Mouse (Mus musculus): ENCODE measurements at regions not wholly inside any gene's neighbourhood (a gene's known extent, or its start where the extent isn't known, plus 50 kb on each side); places are given as distances from the start of the nearest gene placed in this dataset.

- H3K27me3 ChIP-seq (ENCODE audit: control insufficient read depth, insufficient read depth, low read length): no peaks in the 10 kb centered on the region
- H3K9ac ChIP-seq (ENCODE audit: low read depth, low read length): no peak overlapping the region
- no peaks in the 10 kb centered on the region for H3K36me3 ChIP-seq (ENCODE audit: control insufficient read depth, insufficient read depth, low read length)
- WGBS: 65% methylated on average over 2 of the region's 2 CpGs
- no peaks in the 10 kb centered on the region for H3K79me2 ChIP-seq (ENCODE audit: control insufficient read depth, insufficient read depth, low read length)
- DNase-seq (ENCODE audit: extremely low read depth, low read depth, low spot score): no peak
- H3K4me3 ChIP-seq (ENCODE audit: insufficient read depth, low read depth, low read length): no peak overlapping the region
- no peak for TF ChIP-seq POLR2A (IDR thresholded peaks at IDR 0.05; ENCODE audit: extremely low read depth, insufficient read depth, low read length)
- no peak for TF ChIP-seq CTCF (IDR thresholded peaks at IDR 0.05; ENCODE audit: low read depth, low read length)
- H3K27ac ChIP-seq (replicated peaks; ENCODE audit: insufficient read depth, low read depth, low read length): no peak overlapping the region
- H3K4me1 ChIP-seq (ENCODE audit: control insufficient read depth, insufficient read depth, low read length): no peaks in the 10 kb centered on the region
These were observed 453.3 kb upstream of the Cdh20 start for GRCm38 (mm10) chr1:104315058-104315457.

GRCm38 (mm10) chr1:104318020-104318419, 450.3 kb upstream of the Cdh20 start:
- no peaks in the 10 kb centered on the region for H3K27me3 ChIP-seq (ENCODE audit: control insufficient read depth, insufficient read depth, low read length)
- no peak for TF ChIP-seq POLR2A (IDR thresholded peaks at IDR 0.05; ENCODE audit: extremely low read depth, insufficient read depth, low read length)
- TF ChIP-seq CTCF (IDR thresholded peaks at IDR 0.05; ENCODE audit: low read depth, low read length): no peak
- no peaks in the 10 kb centered on the region for H3K36me3 ChIP-seq (ENCODE audit: control insufficient read depth, insufficient read depth, low read length)
- H3K9ac ChIP-seq (ENCODE audit: low read depth, low read length): no peak overlapping the region
- no peak for DNase-seq (ENCODE audit: extremely low read depth, low read depth, low spot score)
- H3K27ac ChIP-seq (replicated peaks; ENCODE audit: insufficient read depth, low read depth, low read length): no peak overlapping the region
- H3K4me1 ChIP-seq (ENCODE audit: control insufficient read depth, insufficient read depth, low read length): no peaks in the 10 kb centered on the region
- no peaks in the 10 kb centered on the region for H3K79me2 ChIP-seq (ENCODE audit: control insufficient read depth, insufficient read depth, low read length)
- no peak overlapping the region for H3K4me3 ChIP-seq (ENCODE audit: insufficient read depth, low read depth, low read length)

GRCm38 (mm10) chr1:104332666-104333370, 435.5 kb upstream of the Cdh20 start:
- H3K36me3 ChIP-seq (ENCODE audit: control insufficient read depth, insufficient read depth, low read length): no peaks in the 10 kb centered on the region
- WGBS: 45% methylated on average over 3 of the region's 3 CpGs
- no peaks in the 10 kb centered on the region for H3K79me2 ChIP-seq (ENCODE audit: control insufficient read depth, insufficient read depth, low read length)
- no peaks in the 10 kb centered on the region for H3K4me1 ChIP-seq (ENCODE audit: control insufficient read depth, insufficient read depth, low read length)
- no peak overlapping the region for H3K9ac ChIP-seq (ENCODE audit: low read depth, low read length)
- H3K4me3 ChIP-seq (ENCODE audit: insufficient read depth, low read depth, low read length): no peak overlapping the region
- DNase-seq (ENCODE audit: extremely low read depth, low read depth, low spot score): peak; percentile 14
- H3K27ac ChIP-seq (replicated peaks; ENCODE audit: insufficient read depth, low read depth, low read length): no peak overlapping the region
- TF ChIP-seq CTCF (IDR thresholded peaks at IDR 0.05; ENCODE audit: low read depth, low read length) (no peak), POLR2A (IDR thresholded peaks at IDR 0.05; ENCODE audit: extremely low read depth, insufficient read depth, low read length) (no peak)
- no peaks in the 10 kb centered on the region for H3K27me3 ChIP-seq (ENCODE audit: control insufficient read depth, insufficient read depth, low read length)

GRCm38 (mm10) chr1:104333577-104333976, 434.8 kb upstream of the Cdh20 start:
- Histone ChIP-seq H3K4me3 (ENCODE audit: insufficient read depth, low read depth, low read length) (no peak overlapping the region), H3K9ac (ENCODE audit: low read depth, low read length) (no peak overlapping the region)

More at GRCm38 (mm10) chr1:104333577-104333976, 434.8 kb upstream of the Cdh20 start:
- H3K27ac ChIP-seq (replicated peaks; ENCODE audit: insufficient read depth, low read depth, low read length): no peak overlapping the region
- no peaks in the 10 kb centered on the region for H3K79me2 ChIP-seq (ENCODE audit: control insufficient read depth, insufficient read depth, low read length)
- no peak for DNase-seq (ENCODE audit: extremely low read depth, low read depth, low spot score)
- WGBS: 52% methylated on average over 2 of the region's 2 CpGs
- no peaks in the 10 kb centered on the region for H3K4me1 ChIP-seq (ENCODE audit: control insufficient read depth, insufficient read depth, low read length)
- TF ChIP-seq POLR2A (IDR thresholded peaks at IDR 0.05; ENCODE audit: extremely low read depth, insufficient read depth, low read length): no peak
- no peak for TF ChIP-seq CTCF (IDR thresholded peaks at IDR 0.05; ENCODE audit: low read depth, low read length)
- no peaks in the 10 kb centered on the region for H3K27me3 ChIP-seq (ENCODE audit: control insufficient read depth, insufficient read depth, low read length)
- H3K36me3 ChIP-seq (ENCODE audit: control insufficient read depth, insufficient read depth, low read length): no peaks in the 10 kb centered on the region
